Mouse (Mus musculus) hindbrain, embryonic 11.5 days (tissue): ENCODE data around the gene Gjb2. TPM values are rescaled to one million over a fixed set of nuclear protein-coding genes. Genes with fewer than 3 reads are reported as not detected.
A peak's percentile ranks its signal among the peaks of the same experiment; 100 is the strongest.

ENCODE experiments used
- ATAC-seq: fragments of 200-750 bp; cut with Nextera tagmentation; 2 replicates; pipeline ENCODE4 v1.8.0; 2017; ENCODE audit warnings: mild to moderate bottlenecking, moderate TSS enrichment, moderate library complexity; ENCODE audit not compliant: low FRiP score
- DNase-seq: peaks from one replicate; pipeline ENCODE4 v3.0.0-alpha.2; 2015; ENCODE audit warnings: low spot score
- H3K27ac ChIP-seq: fragments of 300-500 bp; sonication (generic); 2 replicates; pipeline ENCODE4 v1.5.1; 2014; ENCODE audit warnings: mild to moderate bottlenecking, low read depth, low read length
- H3K27me3 ChIP-seq: fragments of 300-500 bp; sonication (generic); 2 replicates; pipeline ENCODE4 v1.6.1; 2014; ENCODE audit warnings: mild to moderate bottlenecking, low read length, moderate library complexity, mixed read lengths; ENCODE audit not compliant: control insufficient read depth, insufficient read depth
- H3K36me3 ChIP-seq: fragments of 300-500 bp; sonication (generic); 2 replicates; pipeline ENCODE4 v1.6.1; 2014; ENCODE audit warnings: mild to moderate bottlenecking, low read length, moderate library complexity, mixed read lengths; ENCODE audit not compliant: control insufficient read depth, insufficient read depth
- H3K4me1 ChIP-seq: fragments of 300-500 bp; sonication (generic); replicated peaks from 2 replicates; pipeline ENCODE4 v1.6.1; 2014; ENCODE audit warnings: low read length, mixed read lengths; ENCODE audit not compliant: control insufficient read depth, insufficient read depth
- H3K4me2 ChIP-seq: fragments of 300-500 bp; sonication (generic); replicated peaks from 2 replicates; pipeline ENCODE4 v1.6.1; 2014; ENCODE audit warnings: mild to moderate bottlenecking, low read depth, low read length
- H3K4me3 ChIP-seq: fragments of 300-500 bp; sonication (generic); 2 replicates; pipeline ENCODE4 v1.5.1; 2014; ENCODE audit warnings: low read depth, low read length
- H3K9ac ChIP-seq: fragments of 300-500 bp; sonication (generic); 2 replicates; pipeline ENCODE4 v1.6.1; 2014; ENCODE audit warnings: low read depth, low read length
- H3K9me3 ChIP-seq: fragments of 300-500 bp; sonication (generic); 2 replicates; pipeline ENCODE4 v1.6.1; 2016; ENCODE audit warnings: low read length; ENCODE audit not compliant: control insufficient read depth
- WGBS: fragments of 180-500 bp; shearing (Covaris S2); extraction: QIAGEN DNeasy Blood & Tissue Kit; methylation state at CpG from one replicate; pipeline ENCODE4 v1.1.7; 2014; 5-methylcytosine and 5-hydroxymethylcytosine counted together
- polyA plus RNA-seq: library from polyadenylated mRNA; unstranded; fragments of >200 nt; fragmentation: Nextera tagmentation; extraction: Ambion mirVana; gene quantifications from 2 replicates; pipeline ENCODE4 v1.2.1, GENCODE M21; 2014

The Gjb2 gene
- polyA plus RNA-seq, 1 experiment from 2014 or later, result 34.3 TPM

- 2% methylated on average over 19 of the region's 19 CpGs for WGBS
- DNase-seq, result no peak
- Histone ChIP-seq H3K27ac (no peak overlapping the region), H3K4me3 (peak overlapping the region; percentile 53), H3K9ac (no peak overlapping the region), H3K36me3 (no peaks in the 10 kb centered on the region), H3K4me1 (0 out of 2 replicates have a peak, but pooled peaks cover 2% of the 10 kb centered on the region), H3K4me2 (peak overlapping the region; percentile 88), H3K27me3 (peaks cover 34% of the 10 kb centered on the region), H3K9me3 (no peaks in the 10 kb centered on the region)
- ATAC-seq, result 0 out of 2 replicates have a peak, but pooled peaks have one; percentile 22
Observed at GRCm38 (mm10) chr14:57057204-57057562, 47.3 kb downstream of the Gjb2 start.

- DNase-seq, result no peak
- Histone ChIP-seq H3K36me3 (no peaks in the 10 kb centered on the region), H3K9ac (no peak overlapping the region), H3K27ac (no peak overlapping the region), H3K4me2 (no peak overlapping the region), H3K4me1 (0 out of 2 replicates have a peak, but pooled peaks cover 2% of the 10 kb centered on the region), H3K4me3 (no peak overlapping the region), H3K27me3 (peaks cover 17% of the 10 kb centered on the region), H3K9me3 (no peaks in the 10 kb centered on the region)
- 70% methylated on average over 6 of the region's 6 CpGs for WGBS
- ATAC-seq, result no peak
Observed at GRCm38 (mm10) chr14:57052713-57053112, 51.8 kb downstream of the Gjb2 start.

Other genes with a start within 250 kb of the Gjb2 start
- 60.1 and 74.4 TPM in 2 replicates for gene Zmym2, start 218.0 kb downstream of the Gjb2 start, polyA plus RNA-seq
- not detected in 2 replicates for gene Gja3, start 46.6 kb downstream of the Gjb2 start, polyA plus RNA-seq
- gene Gm4491, start 11.2 kb upstream of the Gjb2 start, polyA plus RNA-seq, result not detected in 2 replicates
- 5.8 and 6.5 TPM in 2 replicates for gene Gjb6, start 28.9 kb upstream of the Gjb2 start, polyA plus RNA-seq